8 mouse cellular contexts compared by ENCODE assay signal in genomic region chr9:20877118-20878040, GRCm38 (mm10). TPM values are rescaled to one million over a fixed set of nuclear protein-coding genes. Genes with fewer than 3 reads are reported as not detected.
DNase-seq lines count a peak whose midpoint lies in the region; ATAC-seq and TF ChIP-seq lines count a peak whose summit lies in the region.

No protein-coding gene starts in this region.

- H3K27ac ChIP-seq in layer of hippocampus, adult 2 months, result peak overlapping the region; percentile 99
- H3K27ac ChIP-seq in embryonic facial prominence, embryonic 12.5 days, result no peak overlapping the region
- H3K27ac ChIP-seq in intestine, embryonic 14.5 days (ENCODE audit: low read depth), result no peak overlapping the region
- peak overlapping the region; percentile 95 for H3K27ac ChIP-seq in neural tube, embryonic 13.5 days (replicated peaks)

- DNase-seq in layer of hippocampus, adult 2 months (ENCODE audit: low spot score in 2 of 2), result no peak
- DNase-seq in layer of hippocampus, postnatal 10 days (ENCODE audit: low spot score in 2 of 2), result no peak
- DNase-seq in intestine, embryonic 14.5 days (ENCODE audit: low spot score), result no peak
- no peak for DNase-seq in retina, postnatal 1 day
- no peak for DNase-seq in urinary bladder, postnatal 4 days (ENCODE audit: low spot score in 2 of 2)

- no peaks in the 10 kb centered on the region for H3K4me1 ChIP-seq in embryonic facial prominence, embryonic 12.5 days
- peaks cover 5% of the 10 kb centered on the region; the same call in 1 of the 2 replicates for H3K4me1 ChIP-seq in intestine, embryonic 14.5 days (replicated peaks; ENCODE audit: control insufficient read depth, insufficient read depth, low read length)
- H3K4me1 ChIP-seq in neural tube, embryonic 13.5 days (replicated peaks), result peaks cover 6% of the 10 kb centered on the region

- H3K27me3 ChIP-seq in embryonic facial prominence, embryonic 12.5 days, result no peaks in the 10 kb centered on the region
- no peaks in the 10 kb centered on the region for H3K27me3 ChIP-seq in intestine, embryonic 14.5 days (replicated peaks; ENCODE audit: control insufficient read depth, insufficient read depth, low read length)
- no peaks in the 10 kb centered on the region for H3K27me3 ChIP-seq in neural tube, embryonic 13.5 days

- WGBS in embryonic facial prominence, embryonic 12.5 days, result 36% methylated on average over 14 of the region's 14 CpGs
- WGBS in intestine, embryonic 14.5 days, result 36% methylated on average over 14 of the region's 14 CpGs
- WGBS in neural tube, embryonic 13.5 days, result 37% methylated on average over 14 of the region's 14 CpGs

- no peak for TF ChIP-seq CTCF in layer of hippocampus, adult 2 months (conservative IDR thresholded peaks at IDR 0.05)

- peak overlapping the region; percentile 34; the same call in 1 of the 2 replicates for H3K9ac ChIP-seq in embryonic facial prominence, embryonic 12.5 days
- peak overlapping the region; percentile 32; the same call in 1 of the 2 replicates for H3K9ac ChIP-seq in intestine, embryonic 14.5 days (ENCODE audit: low read length)
- H3K9ac ChIP-seq in neural tube, embryonic 13.5 days, result peak overlapping the region; percentile 61

- no peak for ATAC-seq in embryonic facial prominence, embryonic 12.5 days (ENCODE audit: insufficient number of reproducible peaks, insufficient read depth, low FRiP score, low TSS enrichment)
- 0 out of 2 replicates have a peak, but pooled peaks have one; percentile 1 for ATAC-seq in intestine, embryonic 14.5 days (replicated peaks; ENCODE audit: low FRiP score, low TSS enrichment, low read depth)
- no peak; the same call in none of the 2 replicates for ATAC-seq in neural tube, embryonic 13.5 days (ENCODE audit: low read depth)
- ATAC-seq in cerebellum, adult (ENCODE audit: insufficient number of reproducible peaks, low FRiP score, low TSS enrichment), result no peak

- H3K4me2 ChIP-seq in embryonic facial prominence, embryonic 12.5 days (replicated peaks), result peak overlapping the region; percentile 49
- peak overlapping the region; percentile 66 for H3K4me2 ChIP-seq in intestine, embryonic 14.5 days (ENCODE audit: low read length)
- peak overlapping the region; percentile 69 for H3K4me2 ChIP-seq in neural tube, embryonic 13.5 days

- H3K36me3 ChIP-seq in embryonic facial prominence, embryonic 12.5 days, result no peaks in the 10 kb centered on the region
- H3K36me3 ChIP-seq in intestine, embryonic 14.5 days (ENCODE audit: control insufficient read depth, insufficient read depth, low read length), result no peaks in the 10 kb centered on the region; the same call in 1 of the 2 replicates
- H3K36me3 ChIP-seq in neural tube, embryonic 13.5 days, result no peaks in the 10 kb centered on the region

- H3K9me3 ChIP-seq in embryonic facial prominence, embryonic 12.5 days, result no peaks in the 10 kb centered on the region
- H3K9me3 ChIP-seq in intestine, embryonic 14.5 days (ENCODE audit: control insufficient read depth, low read length), result no peaks in the 10 kb centered on the region
- H3K9me3 ChIP-seq in neural tube, embryonic 13.5 days, result no peaks in the 10 kb centered on the region

- peak overlapping the region; percentile 72 for H3K4me3 ChIP-seq in layer of hippocampus, adult 2 months
- H3K4me3 ChIP-seq in embryonic facial prominence, embryonic 12.5 days, result peak overlapping the region; percentile 36
- peak overlapping the region; percentile 33 for H3K4me3 ChIP-seq in intestine, embryonic 14.5 days (ENCODE audit: low read depth, low read length)
- peak overlapping the region; percentile 46 for H3K4me3 ChIP-seq in neural tube, embryonic 13.5 days

RNA-seq across cellular contexts. Expression of gene Angptl6, which starts 2.1 kb away (rescaled TPM):
- total RNA-seq in layer of hippocampus, adult 2 months (2021), result 10 to 100 TPM in 1 of 2 experiments, 1 to 10 TPM in 1; 8.9 to 10.3 TPM
- 10 to 100 TPM; 10.4 to 12.8 TPM for total RNA-seq in layer of hippocampus, postnatal 10 days (2021)
- polyA plus RNA-seq in embryonic facial prominence, embryonic 12.5 days (2016; fragmentation: Nextera tagmentation; extraction: Ambion mirVana), result 3.5 and 3.7 TPM in 2 replicates
- polyA plus RNA-seq in intestine, embryonic 14.5 days (2014; fragmentation: Nextera tagmentation; extraction: Ambion mirVana), result 8.1 and 10.0 TPM in 2 replicates
- polyA plus RNA-seq in neural tube, embryonic 13.5 days (2015; fragmentation: Nextera tagmentation; extraction: Ambion mirVana), result 8.8 and 9.7 TPM in 2 replicates

RNA-seq across cellular contexts. Expression of gene A230050P20Rik, which starts 8.9 kb away (rescaled TPM):
- total RNA-seq in layer of hippocampus, adult 2 months (2021), result 10 to 100 TPM; 77.6 to 85.9 TPM
- total RNA-seq in layer of hippocampus, postnatal 10 days (2021), result 10 to 100 TPM; 48.2 to 55.5 TPM
- 3.0 and 3.9 TPM in 2 replicates for polyA plus RNA-seq in embryonic facial prominence, embryonic 12.5 days (2016; fragmentation: Nextera tagmentation; extraction: Ambion mirVana)
- polyA plus RNA-seq in intestine, embryonic 14.5 days (2014; fragmentation: Nextera tagmentation; extraction: Ambion mirVana), result 11.1 and 14.1 TPM in 2 replicates
- polyA plus RNA-seq in neural tube, embryonic 13.5 days (2015; fragmentation: Nextera tagmentation; extraction: Ambion mirVana), result 2.6 and 2.7 TPM in 2 replicates

RNA-seq across cellular contexts. Expression of gene Ppan, which starts 10.6 kb away (rescaled TPM):
- 10 to 100 TPM; 27.5 to 27.6 TPM for total RNA-seq in layer of hippocampus, adult 2 months (2021)
- total RNA-seq in layer of hippocampus, postnatal 10 days (2021), result 10 to 100 TPM; 28.9 to 35.8 TPM
- 75.0 and 79.3 TPM in 2 replicates for polyA plus RNA-seq in embryonic facial prominence, embryonic 12.5 days (2016; fragmentation: Nextera tagmentation; extraction: Ambion mirVana)
- polyA plus RNA-seq in intestine, embryonic 14.5 days (2014; fragmentation: Nextera tagmentation; extraction: Ambion mirVana), result 101 and 106 TPM in 2 replicates
- polyA plus RNA-seq in neural tube, embryonic 13.5 days (2015; fragmentation: Nextera tagmentation; extraction: Ambion mirVana), result 48.1 and 51.9 TPM in 2 replicates

RNA-seq across cellular contexts. Expression of gene Eif3g, which starts 21.0 kb away (rescaled TPM):
- 100 to 1,000 TPM; 122 to 131 TPM for total RNA-seq in layer of hippocampus, adult 2 months (2021)
- 100 to 1,000 TPM; 137 to 144 TPM for total RNA-seq in layer of hippocampus, postnatal 10 days (2021)
- polyA plus RNA-seq in embryonic facial prominence, embryonic 12.5 days (2016; fragmentation: Nextera tagmentation; extraction: Ambion mirVana), result 330 and 337 TPM in 2 replicates
- polyA plus RNA-seq in intestine, embryonic 14.5 days (2014; fragmentation: Nextera tagmentation; extraction: Ambion mirVana), result 314 and 315 TPM in 2 replicates
- 253 and 267 TPM in 2 replicates for polyA plus RNA-seq in neural tube, embryonic 13.5 days (2015; fragmentation: Nextera tagmentation; extraction: Ambion mirVana)

RNA-seq across cellular contexts. Expression of gene Rdh8, which starts 59.1 kb away (rescaled TPM):
- total RNA-seq in layer of hippocampus, adult 2 months (2021), result not detected
- total RNA-seq in layer of hippocampus, postnatal 10 days (2021), result not detected
- not detected in 2 replicates for polyA plus RNA-seq in embryonic facial prominence, embryonic 12.5 days (2016; fragmentation: Nextera tagmentation; extraction: Ambion mirVana)
- polyA plus RNA-seq in intestine, embryonic 14.5 days (2014; fragmentation: Nextera tagmentation; extraction: Ambion mirVana), result not detected in 2 replicates
- not detected in 2 replicates for polyA plus RNA-seq in neural tube, embryonic 13.5 days (2015; fragmentation: Nextera tagmentation; extraction: Ambion mirVana)

Comparison
In these comparisons a context has a peak if more than half of its experiments do, and no peak if none do; other contexts are left out.
1. H3K27ac ChIP-seq: peak in layer of hippocampus, adult 2 months (single experiment) and neural tube, embryonic 13.5 days (single experiment); none in embryonic facial prominence, embryonic 12.5 days (single experiment) and intestine, embryonic 14.5 days (single experiment).
2. Peak in every context shown above with its lines, with median percentiles within 50 percentile points of each other: H3K4me3 ChIP-seq, H3K4me2 ChIP-seq and H3K9ac ChIP-seq.